Mouse (Mus musculus): ENCODE measurements around the gene Pdcd1.

GRCm38 (mm10) chr1:94057401-94057800 is 5.0 kb upstream of the Pdcd1 start:
- TF ChIP-seq CTCF (conservative IDR thresholded peaks at IDR 0.05; ENCODE audit: low read length) (no peak), NANOG (IDR thresholded peaks at IDR 0.05; ENCODE audit: borderline replicate concordance, low read length) (no peak)

Data from E14TG2a.4 (cell line).